Mouse (Mus musculus) CH12.LX (cell line): ENCODE measurements around the gene Ovol3. TPM values are rescaled to one million over a fixed set of nuclear protein-coding genes. Genes with fewer than 3 reads are reported as not detected.

Experiments
- DNase-seq: peaks from one replicate; pipeline ENCODE4 v3.0.0-alpha.2; 2013; ENCODE audit errors: extremely low read depth
- H3K27ac ChIP-seq: 2 replicates; pipeline ENCODE4 v1.5.1; 2012; ENCODE audit warnings: low read depth, mild to moderate bottlenecking, control low read depth, moderate library complexity; ENCODE audit not compliant: insufficient read depth
- H3K27me3 ChIP-seq: replicated peaks from 2 replicates; pipeline ENCODE3; 2012; ENCODE audit warnings: inconsistent platforms
- H3K36me3 ChIP-seq, 2 experiments: replicated peaks in 1 of 2; 2 replicates each; pipeline versions ENCODE3 to v1.6.1; 2012; ENCODE audit warnings: inconsistent platforms in 1 of 2, low read length in 1 of 2, mild to moderate bottlenecking in 1 of 2, mixed read lengths in 1 of 2, moderate library complexity in 1 of 2; ENCODE audit not compliant: control insufficient read depth in 1 of 2, insufficient read depth in 1 of 2
- H3K4me1 ChIP-seq, 2 experiments: 2 replicates each; pipeline ENCODE4 v1.6.1; 2012; ENCODE audit warnings: inconsistent platforms in 1 of 2, moderate library complexity in 1 of 2; ENCODE audit not compliant: insufficient read depth in 2 of 2, control insufficient read depth in 1 of 2
- H3K4me2 ChIP-seq: 2 replicates; pipeline ENCODE4 v1.6.1; 2012; ENCODE audit warnings: low read depth, mild to moderate bottlenecking, control low read depth; ENCODE audit not compliant: poor library complexity, insufficient read depth, severe bottlenecking
- H3K4me3 ChIP-seq, 3 experiments: fragments of 150-350 bp in 1 of 3; sonication (generic) in 1 of 3; replicated peaks in 1 of 3; 2 replicates each; pipeline versions ENCODE3 to v1.5.1; 2011 to 2012; ENCODE audit warnings: low read depth in 2 of 3, low read length in 2 of 3, mild to moderate bottlenecking in 2 of 3, moderate library complexity in 2 of 3, control low read depth in 1 of 3, improper control_type of control experiment in 1 of 3, inconsistent platforms in 1 of 3, mixed read lengths in 1 of 3; ENCODE audit not compliant: poor library complexity in 1 of 3
- H3K79me2 ChIP-seq: replicated peaks from 2 replicates; pipeline ENCODE4 v1.6.1; 2012; ENCODE audit warnings: mild to moderate bottlenecking, moderate library complexity; ENCODE audit not compliant: control insufficient read depth, poor library complexity, insufficient read depth, severe bottlenecking; ENCODE audit errors: extremely low read depth
- H3K9ac ChIP-seq: 2 replicates; pipeline ENCODE4 v1.6.1; 2012; ENCODE audit warnings: low read depth, mild to moderate bottlenecking, control low read depth, moderate library complexity; ENCODE audit not compliant: insufficient read depth
- H3K9me3 ChIP-seq: replicated peaks from 2 replicates; pipeline ENCODE3; 2012; ENCODE audit warnings: low read length, inconsistent platforms, mixed read lengths
- CHD2 ChIP-seq: IDR thresholded peaks from 2 replicates; pipeline ENCODE4 v1.6.1; 2011; ENCODE audit warnings: low read length, improper control_type of control experiment
- CTCF ChIP-seq, 2 experiments: IDR thresholded peaks in 1 of 2; conservative IDR thresholded peaks in 1 of 2; 2 replicates each; pipeline ENCODE4 v1.5.1; 2011 to 2012; ENCODE audit warnings: low read depth in 2 of 2, low read length in 2 of 2, improper control_type of control experiment in 1 of 2, inconsistent platforms in 1 of 2, mild to moderate bottlenecking in 1 of 2, moderate library complexity in 1 of 2
- E2F4 ChIP-seq: IDR thresholded peaks from 2 replicates; pipeline ENCODE4 v1.6.1; 2011; ENCODE audit warnings: low read depth, low read length, improper control_type of control experiment; ENCODE audit not compliant: insufficient replicate concordance
- HCFC1 ChIP-seq: IDR thresholded peaks from 2 replicates; pipeline ENCODE4 v1.6.1; 2012; ENCODE audit warnings: low read depth, mild to moderate bottlenecking, inconsistent platforms, low read length, improper control_type of control experiment
- IRF4 ChIP-seq: IDR thresholded peaks from 2 replicates; pipeline ENCODE4 v1.6.1; 2014; ENCODE audit warnings: low read depth, mild to moderate bottlenecking, inconsistent platforms, low read length, improper control_type of control experiment
- JUN ChIP-seq: IDR thresholded peaks from 2 replicates; pipeline ENCODE4 v1.6.1; 2011; ENCODE audit warnings: low read depth, mild to moderate bottlenecking, low read length, improper control_type of control experiment, moderate library complexity; ENCODE audit not compliant: insufficient read depth
- JUND ChIP-seq: conservative IDR thresholded peaks from 2 replicates; pipeline ENCODE4 v1.6.1; 2011; ENCODE audit warnings: low read depth, low read length, improper control_type of control experiment
- MAX ChIP-seq: IDR thresholded peaks from 2 replicates; pipeline ENCODE4 v1.6.1; 2011; ENCODE audit warnings: low read length, improper control_type of control experiment
- MAZ ChIP-seq: IDR thresholded peaks from 2 replicates; pipeline ENCODE4 v1.6.1; 2012; ENCODE audit warnings: low read depth, mild to moderate bottlenecking, inconsistent platforms, low read length, improper control_type of control experiment, moderate library complexity
- MEF2A ChIP-seq: IDR thresholded peaks from 2 replicates; pipeline ENCODE4 v1.6.1; 2014; ENCODE audit warnings: low read depth, mild to moderate bottlenecking, inconsistent platforms, low read length, improper control_type of control experiment, borderline replicate concordance
- MXI1 ChIP-seq: IDR thresholded peaks from 2 replicates; pipeline ENCODE4 v1.6.1; 2011; ENCODE audit warnings: mild to moderate bottlenecking, low read depth, low read length, improper control_type of control experiment
- NELFE ChIP-seq: IDR thresholded peaks from 2 replicates; pipeline ENCODE4 v1.6.1; 2011; ENCODE audit warnings: low read depth, low read length, improper control_type of control experiment
- NRF1 ChIP-seq: IDR thresholded peaks from 2 replicates; pipeline ENCODE4 v1.6.1; 2014; ENCODE audit warnings: low read depth, mild to moderate bottlenecking, inconsistent platforms, low read length, improper control_type of control experiment, moderate library complexity
- PAX5 ChIP-seq: IDR thresholded peaks from 2 replicates; pipeline ENCODE4 v1.6.1; 2012; ENCODE audit warnings: low read length, inconsistent platforms, mixed read lengths
- POLR2A ChIP-seq: IDR thresholded peaks from 2 replicates; pipeline ENCODE4 v1.6.1; 2011; ENCODE audit warnings: low read depth, mild to moderate bottlenecking, improper control_type of control experiment, low read length
- POLR2AphosphoS2 ChIP-seq: IDR thresholded peaks from 2 replicates; pipeline ENCODE4 v1.6.1; 2011; ENCODE audit warnings: low read depth, low read length, improper control_type of control experiment
- SIN3A ChIP-seq: IDR thresholded peaks from 2 replicates; pipeline ENCODE4 v1.6.1; 2012; ENCODE audit warnings: low read length, improper control_type of control experiment, inconsistent platforms
- SMC3 ChIP-seq: IDR thresholded peaks from 2 replicates; pipeline ENCODE4 v1.6.1; 2011; ENCODE audit warnings: low read depth, low read length, improper control_type of control experiment
- TCF12 ChIP-seq: IDR thresholded peaks from 2 replicates; pipeline ENCODE4 v1.6.1; 2014; ENCODE audit warnings: low read depth, mild to moderate bottlenecking, inconsistent platforms, low read length, improper control_type of control experiment
- ZC3H11A ChIP-seq: IDR thresholded peaks from 2 replicates; pipeline ENCODE4 v1.6.1; 2012; ENCODE audit warnings: low read depth, mild to moderate bottlenecking, inconsistent platforms, low read length, improper control_type of control experiment
- ZMIZ1 ChIP-seq: IDR thresholded peaks from 2 replicates; pipeline ENCODE4 v1.6.1; 2012; ENCODE audit warnings: low read depth, mild to moderate bottlenecking, inconsistent platforms, low read length, improper control_type of control experiment
- dilution Hi-C: fragments of 300-500 bp; cut with MboI; formaldehyde crosslinking; loops from 2 replicates; pipeline ENCODE4 v1.14.3; 2020; ENCODE audit warnings: low sequenced_read_pairs; ENCODE audit not compliant: extremely low pct_unique_long_range_greater_than_20kb, extremely low pct_ligation_motif_present
- in situ Hi-C: fragments of 300-500 bp; cut with MboI; formaldehyde crosslinking; loops from 3 replicates; pipeline ENCODE4 v1.14.3; 2019; ENCODE audit warnings: low sequenced_read_pairs, low pct_ligation_motif_present, low pct_unique_long_range_greater_than_20kb, mixed read lengths
- polyA plus RNA-seq: library from polyadenylated mRNA; unstranded; fragments of >175 nt; gene quantifications from 2 replicates; pipeline ENCODE4 v1.2.1, GENCODE M21; 2012; ENCODE audit warnings: low read depth; ENCODE audit not compliant: insufficient read length
- total RNA-seq, 2 experiments: library from RNA; depleted of rRNA; stranded (reverse); fragments of 300-350 nt in 1 of 2; fragments of >200 nt in 1 of 2; gene quantifications; 2 replicates each; pipeline ENCODE4 v1.2.3; 2012 to 2014

The Ovol3 gene
- total and polyA plus RNA-seq, 3 experiments, result 0.42 to 4.3 (median 2.8) TPM

- peaks cover 63 to 84% of the 10 kb centered on the region in 2 experiments for H3K36me3 ChIP-seq
- no peaks in the 10 kb centered on the region for H3K9me3 ChIP-seq
These were observed 47.0 kb downstream of the Ovol3 start for GRCm38 (mm10) chr7:30188344-30189115.

GRCm38 (mm10) chr7:30184641-30185348 lies 50.7 kb downstream of the Ovol3 start:
- no peaks in the 10 kb centered on the region for H3K27me3 ChIP-seq
- no peak for DNase-seq
- H3K4me3 ChIP-seq, result no peak overlapping the region
- H3K4me1 ChIP-seq, result peaks cover 0 to 15% of the 10 kb centered on the region in 2 experiments; a peak in 3 of 4 replicates
- TF ChIP-seq E2F4, result no peak
- no peak for TF ChIP-seq MEF2A
- no peak for TF ChIP-seq ZMIZ1
- TF ChIP-seq TCF12, result no peak
- TF ChIP-seq NELFE, result no peak
- no peak for TF ChIP-seq ZC3H11A
- no peak for TF ChIP-seq NRF1
- no peak for TF ChIP-seq POLR2A
- TF ChIP-seq CTCF (conservative IDR thresholded peaks at IDR 0.05 in 1 of 2, IDR thresholded peaks at IDR 0.05 in 1 of 2; ENCODE audit: low read depth in 2 of 2, low read length in 2 of 2), result no peak
- TF ChIP-seq JUN, result no peak
- no peak for TF ChIP-seq MAX
- no peak for TF ChIP-seq PAX5
- no peak for TF ChIP-seq POLR2AphosphoS2
- TF ChIP-seq CHD2, result no peak
- no peak for TF ChIP-seq MAZ
- no peak for TF ChIP-seq MXI1
- TF ChIP-seq, all 38 proteins: peak for 0
- peaks cover 39 to 54% of the 10 kb centered on the region in 2 experiments for H3K36me3 ChIP-seq
- dilution Hi-C loops (no loop called here), in situ Hi-C loops (loop anchor here (5.0 kb wide), 1 partner anchor 33 kb away; no protein-coding TSS in a partner anchor)
- H3K27ac ChIP-seq, result no peak overlapping the region
- no peaks in the 10 kb centered on the region for H3K9me3 ChIP-seq
- no peaks in the 10 kb centered on the region for H3K79me2 ChIP-seq
- H3K4me2 ChIP-seq, result no peak overlapping the region
- no peak overlapping the region for H3K9ac ChIP-seq

More at GRCm38 (mm10) chr7:30188344-30189115, 47.0 kb downstream of the Ovol3 start:
- H3K27ac ChIP-seq, result no peak overlapping the region
- peaks cover 7% of the 10 kb centered on the region for H3K79me2 ChIP-seq
- H3K4me3 ChIP-seq, result no peak overlapping the region
- TF ChIP-seq TCF12, result no peak
- no peak for TF ChIP-seq HCFC1
- no peak for TF ChIP-seq CHD2
- no peak for TF ChIP-seq SIN3A
- no peak for TF ChIP-seq CTCF (conservative IDR thresholded peaks at IDR 0.05 in 1 of 2, IDR thresholded peaks at IDR 0.05 in 1 of 2; ENCODE audit: low read depth in 2 of 2, low read length in 2 of 2)
- TF ChIP-seq JUND, result no peak
- TF ChIP-seq ZMIZ1, result no peak
- TF ChIP-seq SMC3, result no peak
- TF ChIP-seq E2F4, result no peak
- no peak for TF ChIP-seq IRF4
- no peak for TF ChIP-seq MEF2A
- TF ChIP-seq, all 38 proteins: peak for 0
- no peak for DNase-seq
- Histone ChIP-seq H3K9ac (no peak overlapping the region), H3K4me1 (peaks cover 0 to 21% of the 10 kb centered on the region in 2 experiments; a peak in 2 of 4 replicates), H3K27me3 (no peaks in the 10 kb centered on the region), H3K4me2 (no peak overlapping the region)
- dilution Hi-C loops (no loop called here), in situ Hi-C loops (no loop called here)
